ENCODE assay signal across 8 mouse cellular contexts in genomic region chr3:129303941-129304340, GRCm38 (mm10). TPM values are rescaled to one million over a fixed set of nuclear protein-coding genes. Genes with fewer than 3 reads are reported as not detected.
DNase-seq lines count a peak whose midpoint lies in the region; ATAC-seq and TF ChIP-seq lines count a peak whose summit lies in the region.

No protein-coding gene starts in this region.

- peak; percentile 85 for TF ChIP-seq CTCF in hindbrain, postnatal 0 days (IDR thresholded peaks at IDR 0.05; ENCODE audit: low read depth)
- TF ChIP-seq CTCF in MEL (IDR thresholded peaks at IDR 0.05 in 2 of 3, conservative IDR thresholded peaks at IDR 0.05 in 1 of 3; ENCODE audit: control insufficient read depth in 1 of 3, insufficient read depth in 1 of 3, low read depth in 2 of 3, low read length in 3 of 3, poor library complexity in 1 of 3, severe bottlenecking in 1 of 3) = peak; percentile 49 to 88 (median 56)
- peak; percentile 84 for TF ChIP-seq CTCF in lung, postnatal 0 days (IDR thresholded peaks at IDR 0.05)

- TF ChIP-seq EP300 in MEL (IDR thresholded peaks at IDR 0.05; ENCODE audit: low read depth in 1 of 2, low read length in 2 of 2) = no peak
- no peak for TF ChIP-seq EP300 in lung, postnatal 0 days (IDR thresholded peaks at IDR 0.05)

- TF ChIP-seq RAD21 in MEL (IDR thresholded peaks at IDR 0.05; ENCODE audit: low read depth, low read length) = peak; percentile 86

- no peaks in the 10 kb centered on the region for H3K27me3 ChIP-seq in hindbrain, postnatal 0 days (ENCODE audit: insufficient read depth, low read length)
- H3K27me3 ChIP-seq in hindbrain, embryonic 16.5 days (replicated peaks; ENCODE audit: control insufficient read depth, insufficient read depth, low read length) = no peaks in the 10 kb centered on the region
- no peaks in the 10 kb centered on the region for H3K27me3 ChIP-seq in MEL (ENCODE audit: control insufficient read depth in 1 of 2, insufficient read depth in 2 of 2, low read length in 2 of 2)
- H3K27me3 ChIP-seq in lung, postnatal 0 days (replicated peaks; ENCODE audit: insufficient read depth, low read length) = no peaks in the 10 kb centered on the region

- no peaks in the 10 kb centered on the region for H3K9me3 ChIP-seq in hindbrain, postnatal 0 days (ENCODE audit: low read length)
- H3K9me3 ChIP-seq in hindbrain, embryonic 16.5 days (ENCODE audit: control insufficient read depth, low read length) = no peaks in the 10 kb centered on the region
- no peaks in the 10 kb centered on the region for H3K9me3 ChIP-seq in MEL (replicated peaks; ENCODE audit: insufficient read depth, low read length)
- H3K9me3 ChIP-seq in lung, postnatal 0 days (ENCODE audit: low read length) = no peaks in the 10 kb centered on the region

- no peak for ATAC-seq in hindbrain, postnatal 0 days
- no peak for ATAC-seq in hindbrain, embryonic 16.5 days
- no peak for ATAC-seq in lung, postnatal 0 days

- no peak overlapping the region for H3K9ac ChIP-seq in hindbrain, postnatal 0 days (replicated peaks; ENCODE audit: low read length)
- H3K9ac ChIP-seq in hindbrain, embryonic 16.5 days (ENCODE audit: low read depth, low read length) = no peak overlapping the region
- no peak overlapping the region for H3K9ac ChIP-seq in MEL (ENCODE audit: control insufficient read depth, low read depth, low read length, poor library complexity, severe bottlenecking)
- no peak overlapping the region for H3K9ac ChIP-seq in lung, postnatal 0 days (replicated peaks; ENCODE audit: low read depth)

- peak; percentile 89 for DNase-seq in hindbrain, postnatal 0 days (ENCODE audit: low spot score)
- DNase-seq in A20 (ENCODE audit: low read depth, low spot score) = peak; percentile 36
- peak; percentile 61 for DNase-seq in MEL (ENCODE audit: low read depth, low spot score)
- DNase-seq in embryo, embryonic 11.5 days (ENCODE audit: low read depth, low spot score) = peak; percentile 27
- peak; percentile 74 for DNase-seq in lung, postnatal 0 days (ENCODE audit: low spot score)
- peak; percentile 40 for DNase-seq in thymus, postnatal 14 days
- no peak for DNase-seq in ovary, postnatal 36 days (ENCODE audit: low spot score)

- H3K36me3 ChIP-seq in hindbrain, postnatal 0 days (ENCODE audit: insufficient read depth, low read length) = no peaks in the 10 kb centered on the region
- no peaks in the 10 kb centered on the region for H3K36me3 ChIP-seq in hindbrain, embryonic 16.5 days (ENCODE audit: control insufficient read depth, insufficient read depth, low read length)
- H3K36me3 ChIP-seq in MEL (ENCODE audit: control insufficient read depth in 1 of 2, insufficient read depth in 2 of 2, low read length in 2 of 2) = no peaks in the 10 kb centered on the region
- no peaks in the 10 kb centered on the region for H3K36me3 ChIP-seq in lung, postnatal 0 days (ENCODE audit: insufficient read depth, low read length)

- no peak overlapping the region for H3K4me2 ChIP-seq in hindbrain, postnatal 0 days (ENCODE audit: low read depth, low read length)
- no peak overlapping the region for H3K4me2 ChIP-seq in hindbrain, embryonic 16.5 days (ENCODE audit: low read length)
- no peak overlapping the region for H3K4me2 ChIP-seq in lung, postnatal 0 days (replicated peaks; ENCODE audit: low read depth, low read length)

- no peak for TF ChIP-seq POLR2A in MEL (IDR thresholded peaks at IDR 0.05; ENCODE audit: control insufficient read depth in 1 of 2, insufficient read depth in 1 of 2, low read depth in 1 of 2, low read length in 2 of 2, poor library complexity in 1 of 2)

- no peak overlapping the region for H3K4me3 ChIP-seq in hindbrain, postnatal 0 days (ENCODE audit: low read length)
- H3K4me3 ChIP-seq in hindbrain, embryonic 16.5 days (ENCODE audit: low read length) = no peak overlapping the region
- no peak overlapping the region for H3K4me3 ChIP-seq in MEL (ENCODE audit: control insufficient read depth in 1 of 2, insufficient read depth in 1 of 2, low read depth in 2 of 2, low read length in 2 of 2)
- no peak overlapping the region for H3K4me3 ChIP-seq in lung, postnatal 0 days (ENCODE audit: low read depth, low read length)

- WGBS in hindbrain, postnatal 0 days = 14% methylated on average over 3 of the region's 3 CpGs
- WGBS in hindbrain, embryonic 16.5 days = 9% methylated on average over 3 of the region's 3 CpGs
- whole genome bisulfite sequencing in lung, postnatal 0 days = 4% methylated on average over 3 of the region's 3 CpGs

- no peaks in the 10 kb centered on the region for H3K4me1 ChIP-seq in hindbrain, postnatal 0 days (ENCODE audit: insufficient read depth, low read length)
- no peaks in the 10 kb centered on the region; the same call in 1 of the 2 replicates for H3K4me1 ChIP-seq in hindbrain, embryonic 16.5 days (ENCODE audit: control insufficient read depth, insufficient read depth, low read depth, low read length)
- no peaks in the 10 kb centered on the region for H3K4me1 ChIP-seq in MEL (ENCODE audit: control insufficient read depth in 1 of 2, insufficient read depth in 2 of 2, low read length in 2 of 2)
- H3K4me1 ChIP-seq in lung, postnatal 0 days (ENCODE audit: insufficient read depth, low read depth, low read length) = no peaks in the 10 kb centered on the region

- no peaks in the 10 kb centered on the region for H3K79me2 ChIP-seq in MEL (ENCODE audit: control insufficient read depth, insufficient read depth, low read length, poor library complexity)

- H3K27ac ChIP-seq in hindbrain, postnatal 0 days = no peak overlapping the region
- no peak overlapping the region for H3K27ac ChIP-seq in hindbrain, embryonic 16.5 days (ENCODE audit: low read depth, low read length)
- no peak overlapping the region for H3K27ac ChIP-seq in MEL (ENCODE audit: control insufficient read depth, low read depth, low read length)
- H3K27ac ChIP-seq in lung, postnatal 0 days (ENCODE audit: low read length) = no peak overlapping the region

TF ChIP-seq in MEL, 35 proteins besides CTCF, POLR2A, EP300 and RAD21:
- peak; percentile 97 for TF ChIP-seq SMC3 (IDR thresholded peaks at IDR 0.05; ENCODE audit: low read depth, low read length)
- TF ChIP-seq ZC3H11A (IDR thresholded peaks at IDR 0.05; ENCODE audit: low read depth, low read length) = peak; percentile 81
- no peak for TF ChIP-seq MAFK (IDR thresholded peaks at IDR 0.05; ENCODE audit: borderline replicate concordance, low read depth, low read length)
TF ChIP-seq in MEL: peak in this region for 2.

RNA-seq across cellular contexts. Expression of gene Enpep, which starts 28.6 kb away (rescaled TPM):
- 1.5 and 7.7 TPM in 2 replicates for total RNA-seq in hindbrain, postnatal 0 days (2014; rRNA removed)
- 2.5 and 3.0 TPM in 2 replicates for polyA plus RNA-seq in hindbrain, postnatal 0 days (2015; fragmentation: Nextera tagmentation; extraction: Ambion mirVana)
- polyA plus RNA-seq in hindbrain, embryonic 16.5 days (2015; fragmentation: Nextera tagmentation; extraction: Ambion mirVana) = 2.4 and 3.2 TPM in 2 replicates
- total RNA-seq in MEL (2012; rRNA removed) = not detected in 2 replicates
- not detected for polyA plus RNA-seq in MEL (2012; ENCODE audit: insufficient read depth in 1 of 2, insufficient read length in 2 of 2, low read depth in 1 of 2, low replicate concordance in 2 of 2, missing spikeins in 1 of 2)
- 106 and 118 TPM in 2 replicates for polyA plus RNA-seq in lung, postnatal 0 days (2015; fragmentation: Nextera tagmentation; extraction: Ambion mirVana)

Comparison
In these comparisons a context has a peak if more than half of its experiments do, and no peak if none do; other contexts are left out.
1. RNA of gene Enpep, which starts 28.6 kb away (polyA plus RNA-seq): 106 to 118 TPM in lung, postnatal 0 days; 2.5 to 3.0 TPM in hindbrain, postnatal 0 days, 2.4 to 3.2 TPM in hindbrain, embryonic 16.5 days and not detected in MEL; every median in the first group is over 10 times any median in the second.
2. Peak in every context shown above with its lines, with median percentiles within 50 percentile points of each other: CTCF ChIP-seq.